Mouse (Mus musculus): Measurements from ENCODE around the gene Ralbp1. TPM values are rescaled to one million over a fixed set of nuclear protein-coding genes. Genes with fewer than 3 reads are reported as not detected.

Ralbp1 gene
- polyA plus RNA-seq, 1 experiment from 2014 or later = 150 TPM

- H3K4me3 ChIP-seq (replicated peaks) = no peak overlapping the region
- H3K9ac ChIP-seq = no peak overlapping the region
- no peak overlapping the region for H3K4me2 ChIP-seq (replicated peaks)
- no peak for ATAC-seq (ENCODE audit: insufficient number of reproducible peaks, low FRiP score, low TSS enrichment, low read depth)
- peaks cover 7% of the 10 kb centered on the region; the same call in 1 of the 2 replicates for H3K36me3 ChIP-seq
- no peak overlapping the region for H3K27ac ChIP-seq (replicated peaks)
- no peaks in the 10 kb centered on the region for H3K4me1 ChIP-seq
- no peaks in the 10 kb centered on the region for H3K27me3 ChIP-seq
- 73% methylated on average over 4 of the region's 4 CpGs for WGBS
- H3K9me3 ChIP-seq (replicated peaks) = no peaks in the 10 kb centered on the region
Measured at GRCm38 (mm10) chr17:65798446-65798845, 87.2 kb downstream of the Ralbp1 start.

Other genes with a start within 250 kb of the Ralbp1 start
- 0.09 and 0.15 TPM in 2 replicates for gene Txndc2, start 243.6 kb downstream of the Ralbp1 start, polyA plus RNA-seq (2015; fragmentation: Nextera tagmentation; extraction: Ambion mirVana)
- 49.8 and 50.9 TPM in 2 replicates for gene Rab31, start 113.0 kb downstream of the Ralbp1 start, polyA plus RNA-seq (2015; fragmentation: Nextera tagmentation; extraction: Ambion mirVana)
- gene Ppp4r1, start 103.2 kb downstream of the Ralbp1 start, polyA plus RNA-seq (2015; fragmentation: Nextera tagmentation; extraction: Ambion mirVana) = 37.2 and 38.0 TPM in 2 replicates
- gene Twsg1, start 65.4 kb upstream of the Ralbp1 start, polyA plus RNA-seq (2015; fragmentation: Nextera tagmentation; extraction: Ambion mirVana) = 152 and 154 TPM in 2 replicates
- gene Ankrd12, start 191.3 kb upstream of the Ralbp1 start, polyA plus RNA-seq (2015; fragmentation: Nextera tagmentation; extraction: Ambion mirVana) = 29.8 and 32.9 TPM in 2 replicates
- gene Ndufv2, start 215.8 kb upstream of the Ralbp1 start, polyA plus RNA-seq (2015; fragmentation: Nextera tagmentation; extraction: Ambion mirVana) = 278 and 302 TPM in 2 replicates
- gene Washc1, start 225.7 kb upstream of the Ralbp1 start, polyA plus RNA-seq (2015; fragmentation: Nextera tagmentation; extraction: Ambion mirVana) = 41.4 TPM in 2 replicates
- gene Ddx11, start 237.7 kb upstream of the Ralbp1 start, polyA plus RNA-seq (2015; fragmentation: Nextera tagmentation; extraction: Ambion mirVana) = 15.0 and 16.9 TPM in 2 replicates